Mouse (Mus musculus) kidney, postnatal 36 days (tissue): Measurements from ENCODE around the gene Ilf2.

Experiments
- DNase-seq, 2 experiments: peaks; one replicate each; pipeline ENCODE4 v3.0.0; 2021 to 2022; ENCODE audit warnings: mixed read lengths in 2 of 2

Gene Ilf2

DNA sequence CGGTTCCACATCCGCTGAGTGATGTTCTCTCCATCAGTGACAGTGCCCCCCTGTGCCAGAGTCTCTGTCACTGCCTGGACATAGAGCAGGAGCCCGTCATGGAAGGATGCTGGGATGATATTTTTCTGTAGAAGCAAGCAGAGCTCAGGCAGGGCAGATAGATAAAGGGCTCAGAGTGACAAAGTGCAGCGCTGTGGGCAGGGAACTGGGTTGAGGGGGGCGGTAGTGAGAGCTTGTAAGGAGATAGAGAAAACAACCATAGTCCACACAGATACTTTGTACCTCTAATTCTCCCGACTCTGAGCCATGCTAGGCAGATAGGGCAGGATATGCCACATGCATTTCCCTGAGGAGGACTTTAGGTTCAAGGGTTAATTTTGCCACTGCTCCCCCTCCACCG is 13.3 kb upstream of the Ilf2 start:
- no peak for DNase-seq

DNA sequence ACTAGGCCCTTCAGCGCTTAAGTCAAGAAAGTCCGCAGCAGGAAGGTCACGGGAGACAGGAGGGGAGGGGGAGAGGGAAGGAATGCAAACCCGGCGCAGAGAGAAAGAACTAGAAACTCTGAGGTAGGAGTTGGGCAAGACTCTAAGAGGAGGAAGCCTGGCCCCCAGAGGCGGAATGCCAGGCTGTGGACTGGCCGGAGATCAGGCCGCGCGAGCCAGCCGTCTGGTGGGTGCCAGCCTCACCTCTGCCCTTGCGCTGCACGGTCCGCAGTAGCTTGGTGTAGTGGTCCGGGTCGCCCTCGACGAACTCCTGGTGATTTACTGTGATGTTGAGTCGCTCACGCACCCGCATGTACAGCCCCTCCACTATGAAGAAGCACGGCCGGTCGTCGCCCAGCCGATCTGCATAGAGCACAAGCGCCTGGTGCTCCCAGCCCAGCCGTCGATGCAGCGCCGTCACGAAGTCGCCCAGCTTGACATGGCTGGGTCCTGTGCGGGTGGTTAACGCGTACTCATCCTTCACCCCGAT is 11.3 kb upstream of the Ilf2 start:
- DNase-seq: peak; percentile 27 to 49

DNA sequence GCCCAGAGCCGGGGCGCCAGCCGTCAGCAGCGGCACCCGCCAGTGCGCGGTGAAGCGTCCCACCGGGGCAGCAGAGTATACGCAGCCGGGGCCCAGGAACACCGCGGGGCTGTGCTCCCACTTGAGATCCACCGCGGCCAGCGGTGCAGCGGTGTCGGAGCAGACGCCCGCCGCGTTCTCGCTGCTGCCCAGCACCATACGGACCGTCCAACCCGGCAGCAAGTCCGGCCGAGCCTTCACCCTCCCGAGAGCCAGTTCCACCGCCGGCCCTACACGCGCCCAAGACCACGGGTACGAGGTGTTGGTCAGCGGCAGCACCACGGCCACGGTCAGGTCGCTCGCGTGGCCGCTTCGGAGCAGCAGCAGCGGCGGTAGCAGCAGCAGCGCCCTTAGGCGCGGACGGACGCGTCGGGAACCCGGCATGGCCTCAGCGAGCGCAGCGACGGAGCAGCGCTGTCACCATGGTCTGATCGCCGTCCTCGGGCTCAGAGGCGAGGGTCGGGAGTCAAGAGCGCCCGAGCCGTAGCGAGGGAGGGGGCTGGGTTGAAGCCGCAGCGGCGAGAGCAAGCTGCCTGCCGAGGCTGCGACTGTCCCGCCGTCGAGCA is 10.7 kb upstream of the Ilf2 start:
- peak in 1 of 2 experiments; percentile 51 for DNase-seq

DNA sequence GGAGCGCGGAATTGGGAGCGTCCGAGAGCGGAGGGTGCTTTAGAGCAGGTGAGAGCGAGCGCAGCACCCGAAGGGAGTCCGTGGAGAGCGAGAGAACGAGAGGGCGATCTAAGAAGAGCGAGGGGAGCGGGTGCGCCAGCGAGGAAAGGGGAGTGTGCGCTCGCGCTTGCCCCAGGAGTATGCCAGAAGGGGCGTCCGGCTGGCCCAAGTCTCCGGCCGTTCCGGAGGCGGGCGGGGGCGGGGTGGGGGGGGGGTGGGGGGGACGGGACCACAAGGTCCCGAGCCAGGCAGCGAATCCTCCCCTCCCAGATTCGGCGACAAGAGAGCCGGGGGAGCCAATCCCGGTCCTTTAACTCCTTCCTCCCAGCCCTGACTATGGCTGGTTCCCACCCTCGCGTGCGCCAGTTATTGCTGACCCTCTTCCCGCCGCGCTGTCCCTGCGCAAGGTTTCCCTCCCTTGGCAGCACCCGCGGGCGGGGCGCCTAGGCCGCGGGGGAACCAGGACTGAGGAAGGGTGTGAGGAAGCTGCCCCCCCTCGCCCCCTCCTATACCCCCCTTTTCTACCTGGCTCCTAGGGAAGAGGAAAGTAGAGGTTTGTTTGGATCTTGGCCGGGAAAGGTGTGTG is 10.1 kb upstream of the Ilf2 start, which contains the start of gene Npr1:
Gene Npr1 (minus strand): TSS at position 181 of the 625 bp plus-strand sequence.
- DNase-seq: peak; percentile 69 to 72

DNA sequence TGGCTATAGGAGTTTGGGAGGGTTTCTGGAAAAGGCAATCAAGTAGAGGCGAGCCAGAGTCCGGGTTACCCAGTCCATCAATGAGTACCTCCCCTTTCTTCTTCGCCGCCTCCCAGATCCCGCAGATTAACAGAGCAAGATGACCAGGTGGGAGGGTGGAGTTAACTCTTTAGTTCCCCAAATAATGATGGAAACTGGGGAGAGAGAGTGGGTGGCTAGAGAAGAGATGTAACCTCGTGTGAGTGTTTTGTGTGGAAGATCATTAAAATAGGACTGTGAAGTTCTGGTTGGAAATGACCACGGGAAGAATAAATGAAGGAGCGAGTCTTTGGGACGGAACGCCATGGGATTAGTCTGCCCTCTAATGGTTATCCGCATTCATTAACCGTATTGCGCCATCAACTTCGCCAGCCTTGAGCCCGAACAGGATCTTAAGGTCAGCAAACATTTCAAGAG is 9.6 kb upstream of the Ilf2 start:
- peak; percentile 76 to 79 for DNase-seq

DNA sequence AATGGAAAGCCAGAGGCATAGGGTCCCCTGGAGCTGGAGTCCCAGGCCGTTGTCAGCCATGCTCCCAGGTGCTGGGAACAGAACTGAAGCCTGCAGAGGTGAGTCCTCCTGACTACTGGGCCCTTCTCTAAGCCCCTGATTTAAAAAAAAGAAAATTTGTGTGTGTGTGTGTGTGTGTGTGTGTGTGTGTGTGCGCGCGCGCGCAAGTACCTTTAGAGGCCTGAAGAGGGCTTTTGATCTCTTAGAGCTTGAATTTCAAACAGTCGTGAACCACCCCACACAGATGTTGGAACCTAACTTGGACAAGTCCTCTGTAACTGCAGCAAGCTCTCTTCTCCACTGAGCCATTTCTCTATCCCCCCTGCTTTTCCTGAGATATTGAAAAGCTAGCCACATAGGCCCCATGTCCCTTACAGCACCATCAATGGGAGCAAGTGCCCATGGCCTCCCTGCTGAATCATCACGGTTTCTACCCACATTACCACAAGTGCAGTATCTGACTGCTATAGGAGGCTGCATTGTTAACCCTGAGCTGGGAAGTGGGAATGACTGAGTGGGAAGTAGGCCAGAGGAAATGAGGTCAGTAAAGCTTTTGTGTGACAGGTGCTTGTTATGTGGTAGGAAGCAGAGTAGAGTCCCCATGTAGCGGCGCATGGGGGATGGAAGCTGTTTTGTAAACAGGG is 8.2 kb upstream of the Ilf2 start:
- DNase-seq: no peak

DNA sequence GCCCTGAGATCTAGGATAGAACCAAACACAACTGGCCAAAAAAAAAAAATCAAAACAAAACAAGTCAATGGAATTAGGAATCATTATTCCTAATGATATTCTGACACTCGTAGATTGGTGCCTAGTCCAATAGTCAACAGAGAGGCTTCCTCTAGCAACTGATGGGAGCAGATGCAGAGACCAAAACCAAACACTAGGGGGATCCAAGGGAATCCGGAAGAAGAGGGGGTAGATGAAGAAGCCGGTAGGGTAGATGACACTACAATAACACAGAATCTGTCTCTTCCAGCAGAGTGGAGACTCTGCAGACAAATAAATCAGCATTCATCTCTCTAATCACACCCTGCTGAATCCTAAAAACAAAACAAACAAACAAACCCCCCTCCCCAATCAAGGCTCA is 3.7 kb upstream of the Ilf2 start:
- DNase-seq: peak; percentile 65 to 77

DNA sequence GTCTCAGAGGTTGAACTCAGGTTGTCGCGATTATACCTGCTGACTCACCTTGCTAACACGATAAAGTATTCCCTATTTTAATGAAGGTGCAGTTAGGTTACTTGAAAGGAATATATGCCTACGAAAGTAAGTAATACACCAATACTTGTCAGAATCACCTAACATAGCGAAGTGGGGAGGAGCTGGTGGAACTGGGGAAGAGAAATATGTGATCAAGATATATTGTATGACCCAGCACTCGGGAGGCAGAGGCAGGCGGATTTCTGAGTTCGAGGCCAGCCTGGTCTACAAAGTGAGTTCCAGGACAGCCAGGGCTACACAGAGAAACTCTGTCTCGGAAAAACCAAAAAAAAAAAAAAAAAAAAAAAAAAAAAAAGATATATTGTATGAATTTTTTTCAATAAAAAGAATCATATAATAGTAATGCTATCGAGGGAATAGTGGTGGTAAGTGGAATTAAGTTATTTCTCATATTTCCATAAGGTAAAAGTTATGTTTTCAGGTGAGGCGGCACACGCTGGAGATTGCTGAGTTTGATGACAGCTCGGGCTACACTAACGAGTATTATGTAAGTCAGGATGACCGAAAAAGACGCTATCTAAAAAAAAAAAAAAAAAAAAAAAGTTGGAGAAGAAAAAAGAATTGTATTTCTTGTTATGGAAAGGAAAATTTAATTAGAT is 635 bp upstream of the Ilf2 start:
- DNase-seq: no peak

DNA sequence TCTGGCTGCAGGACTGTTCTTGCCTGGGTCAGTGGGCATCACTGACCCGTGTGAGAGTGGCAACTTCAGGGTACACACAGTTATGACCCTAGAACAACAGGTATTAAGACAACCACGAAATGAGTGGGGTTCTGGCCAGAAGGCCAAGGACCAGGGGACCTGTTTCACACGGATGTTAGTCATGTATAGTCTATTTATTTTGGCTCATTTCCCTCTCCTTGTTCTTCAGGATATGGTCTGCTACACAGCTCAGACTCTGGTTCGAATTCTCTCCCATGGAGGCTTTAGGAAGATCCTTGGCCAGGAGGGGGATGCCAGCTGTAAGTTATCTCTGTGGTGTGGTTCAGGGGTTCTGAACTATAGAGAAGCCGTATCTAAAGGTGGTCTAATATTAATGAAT is 11.1 kb downstream of the Ilf2 start:
- peak; percentile 40 to 49 for DNase-seq

DNA sequence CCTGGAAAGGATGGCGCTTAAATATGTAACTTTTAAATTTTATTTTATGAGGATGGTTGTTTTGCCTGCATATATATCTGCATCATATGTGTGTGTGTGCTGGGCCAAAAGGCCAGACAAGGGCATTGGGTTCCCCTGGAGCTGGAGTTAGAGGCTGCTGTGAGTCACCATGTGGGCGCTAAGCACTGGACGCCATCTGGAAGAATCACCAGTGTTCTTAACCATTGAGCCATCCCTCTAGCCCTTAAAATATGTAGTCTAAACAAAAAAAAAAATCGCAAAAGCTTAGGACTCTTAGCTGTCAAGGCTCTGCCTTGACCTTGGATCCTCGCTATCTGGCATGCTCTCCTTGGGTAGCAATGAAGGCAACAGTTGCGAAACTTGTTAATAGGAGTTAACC is 12.7 kb downstream of the Ilf2 start:
- DNase-seq: no peak

DNA sequence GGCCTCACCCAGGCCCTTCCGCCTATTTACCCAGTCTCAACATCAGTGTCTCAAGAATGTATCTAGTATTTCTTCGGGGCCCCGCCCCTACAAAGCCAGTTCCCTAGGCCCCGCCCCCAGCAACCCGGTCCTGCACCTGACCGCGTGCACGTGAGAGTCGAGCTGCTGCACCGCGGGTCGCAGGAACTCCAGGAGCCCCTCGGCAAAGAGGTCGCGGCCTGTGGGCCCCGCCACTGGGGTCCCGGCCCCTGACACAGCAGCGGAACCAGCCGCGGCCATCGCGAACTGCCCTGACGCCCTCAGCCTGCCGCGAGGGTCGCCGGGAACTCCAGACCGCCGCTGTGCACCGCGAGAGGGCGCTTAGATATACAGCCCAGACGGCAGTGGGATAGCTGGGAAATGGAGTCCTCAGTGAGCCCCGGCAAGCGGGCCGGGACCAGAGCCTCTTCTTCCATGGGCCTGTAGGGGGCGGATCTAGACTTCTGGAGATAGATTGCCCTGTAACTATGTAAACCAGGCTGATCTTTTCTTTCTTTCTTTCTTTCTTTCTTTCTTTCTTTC is 14.8 kb downstream of the Ilf2 start, which contains the start of gene Snapin:
Gene Snapin (minus strand): TSS at position 338 of the 561 bp plus-strand sequence.
- peak; percentile 97 to 98 for DNase-seq

DNA sequence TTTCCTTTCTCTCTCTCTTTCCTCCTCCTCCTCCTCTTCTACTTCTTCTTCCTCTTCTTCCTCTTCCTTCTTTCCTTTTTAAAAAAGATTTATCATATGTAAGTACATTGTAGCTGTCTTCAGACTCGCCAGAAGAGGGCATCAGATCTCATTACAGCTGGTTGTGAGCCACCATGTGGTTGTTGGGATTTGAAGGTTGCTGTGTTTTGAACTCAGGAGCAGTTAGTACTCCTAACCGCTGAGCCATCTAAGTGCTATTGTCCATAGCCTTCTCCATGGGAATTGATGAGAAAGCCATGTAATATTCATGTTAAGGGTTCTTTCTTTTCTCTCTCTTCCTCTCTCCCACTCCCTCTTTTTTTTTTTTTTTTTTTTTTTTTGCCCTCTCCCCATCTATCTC is 15.4 kb downstream of the Ilf2 start:
- peak; percentile 52 to 61 for DNase-seq

DNA sequence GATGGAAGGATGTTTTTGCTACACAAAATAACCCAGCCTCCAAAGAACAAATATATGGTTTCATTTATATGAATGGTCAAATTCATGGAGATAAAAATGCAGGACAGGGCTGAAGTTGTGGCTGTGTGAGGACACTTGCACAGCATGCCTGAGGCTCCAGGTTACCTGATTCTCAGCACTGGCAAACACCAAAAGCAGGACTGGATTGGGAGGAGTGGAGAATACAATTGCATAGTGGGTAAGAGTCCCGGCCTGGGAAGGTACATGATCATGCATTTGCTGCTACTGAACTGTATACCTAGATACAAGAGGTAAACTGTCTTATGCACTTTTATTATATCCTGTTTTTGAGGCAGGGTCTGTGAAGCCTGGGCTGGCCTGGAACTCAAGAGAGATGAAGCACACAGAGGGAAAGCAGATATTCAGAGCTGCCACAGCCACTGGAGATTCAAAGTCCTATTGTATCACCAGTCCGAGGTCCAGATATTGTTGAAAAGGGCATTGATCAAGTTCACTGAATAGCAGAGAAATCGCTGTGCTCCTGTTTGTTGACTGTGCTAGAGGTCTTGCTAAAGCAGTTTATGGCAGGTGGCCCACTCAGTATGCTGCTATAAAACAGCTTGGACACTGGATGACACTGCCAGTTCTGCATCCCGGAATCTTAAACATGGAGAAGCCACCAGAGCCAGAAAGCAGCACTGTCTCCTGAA is 18.1 kb downstream of the Ilf2 start:
- no peak for DNase-seq

DNA sequence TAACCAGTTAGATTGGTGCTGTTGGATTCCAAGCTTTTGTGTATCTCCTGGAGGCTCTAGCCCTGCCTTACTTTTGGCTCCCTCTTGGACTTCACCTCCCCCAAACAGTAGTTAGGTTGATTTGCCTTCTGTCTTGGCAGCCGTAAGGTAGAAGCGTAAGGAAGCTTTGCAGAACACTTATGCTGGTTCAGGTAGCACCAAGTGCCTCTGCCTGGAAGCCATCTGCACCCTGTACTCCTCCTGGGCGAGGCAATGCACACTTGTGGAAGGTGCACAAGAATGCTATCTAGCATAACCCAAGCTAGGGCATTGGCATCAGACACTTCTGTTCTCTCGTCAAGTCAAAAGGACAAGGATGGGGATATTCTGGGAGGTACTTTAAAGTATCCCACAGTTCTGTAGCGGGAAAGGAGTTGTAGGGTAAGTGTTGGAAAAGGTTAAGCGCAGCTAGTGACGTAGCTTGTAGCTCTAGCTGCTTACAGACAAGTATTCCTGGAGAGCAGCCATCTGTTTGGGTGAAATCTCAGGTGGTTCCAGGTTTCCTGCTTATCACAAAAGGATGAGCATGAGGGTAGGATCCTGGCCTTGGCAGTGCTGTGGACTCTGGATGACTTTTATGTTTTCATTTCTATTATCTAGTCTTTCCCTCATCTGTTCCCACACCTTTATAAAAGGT is 20.1 kb downstream of the Ilf2 start:
- no peak for DNase-seq

DNA sequence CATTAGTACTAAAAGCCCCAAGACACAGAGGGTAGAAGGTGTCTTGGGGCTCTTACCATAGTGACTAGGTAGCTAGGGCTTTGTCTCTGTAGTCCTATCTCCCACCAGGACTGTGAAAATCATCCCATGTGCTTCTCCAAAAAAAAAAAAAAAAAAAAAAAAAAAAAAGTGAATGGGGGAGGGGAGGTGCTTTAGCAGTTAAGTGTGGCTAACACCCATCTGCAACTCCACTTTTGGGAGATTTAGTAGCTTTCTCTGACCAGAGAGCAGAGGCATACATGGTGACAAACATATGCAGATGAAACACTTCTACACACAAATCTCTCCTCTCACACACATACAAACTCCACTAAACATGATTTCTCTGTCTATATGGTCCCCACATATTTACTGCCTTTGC is 21.7 kb downstream of the Ilf2 start:
- no peak for DNase-seq

DNA sequence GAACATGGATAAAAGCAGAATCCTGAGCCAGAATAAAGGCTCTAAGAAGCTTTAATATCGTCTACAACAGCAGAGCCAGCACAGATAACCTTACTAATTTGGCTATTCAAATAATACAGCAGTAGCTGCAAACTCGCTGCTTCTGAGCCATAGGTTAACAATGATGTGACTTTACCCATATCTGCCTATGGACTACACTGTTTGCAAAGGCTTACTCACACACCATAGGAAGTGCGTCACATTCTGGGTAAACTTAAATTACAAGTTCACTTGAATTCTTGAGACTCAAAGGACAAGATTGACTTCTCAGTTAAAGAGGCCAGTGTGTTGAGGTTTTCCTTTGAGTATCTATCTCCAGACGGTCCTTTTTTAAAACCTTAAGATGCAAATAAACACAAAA is 27.5 kb downstream of the Ilf2 start:
- no peak for DNase-seq

DNA sequence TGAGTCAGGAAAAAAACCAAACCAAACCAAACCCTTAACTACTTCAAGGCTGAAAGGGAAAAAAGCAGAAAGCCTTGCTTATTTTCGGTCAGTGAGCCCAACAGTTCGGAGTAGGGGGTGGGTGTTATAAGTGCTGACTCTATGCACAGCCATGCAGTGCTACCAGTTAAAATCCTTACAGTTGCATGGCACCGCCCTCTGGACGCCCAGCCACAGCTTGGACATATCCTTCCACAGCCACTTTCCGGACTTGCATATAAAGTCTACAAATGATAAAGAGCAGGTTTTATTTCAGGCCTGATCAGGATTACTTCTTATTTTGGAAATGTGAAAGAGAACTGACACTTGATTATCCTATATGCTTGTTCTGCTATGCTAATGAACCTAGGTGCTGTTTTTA is 29.3 kb downstream of the Ilf2 start:
- DNase-seq: no peak

DNA sequence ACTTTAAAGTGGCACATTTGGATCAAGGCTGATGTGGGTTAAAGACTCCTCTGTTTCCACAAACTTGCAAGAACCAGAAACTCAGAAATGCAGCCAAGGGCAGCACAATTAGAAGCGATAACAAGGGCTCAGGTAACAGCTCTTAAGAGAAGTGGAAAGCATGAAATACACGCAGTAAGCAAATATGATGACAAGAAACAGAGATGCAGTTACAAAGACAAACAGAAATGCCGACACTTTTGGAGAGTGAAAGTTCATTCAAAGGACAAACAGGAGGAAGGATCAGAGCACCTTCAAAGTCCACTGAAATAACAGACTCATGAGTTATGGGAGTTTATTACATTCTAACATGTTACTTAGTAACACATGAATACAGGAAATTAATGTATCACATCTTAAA is 30.4 kb downstream of the Ilf2 start:
- DNase-seq: no peak

DNA sequence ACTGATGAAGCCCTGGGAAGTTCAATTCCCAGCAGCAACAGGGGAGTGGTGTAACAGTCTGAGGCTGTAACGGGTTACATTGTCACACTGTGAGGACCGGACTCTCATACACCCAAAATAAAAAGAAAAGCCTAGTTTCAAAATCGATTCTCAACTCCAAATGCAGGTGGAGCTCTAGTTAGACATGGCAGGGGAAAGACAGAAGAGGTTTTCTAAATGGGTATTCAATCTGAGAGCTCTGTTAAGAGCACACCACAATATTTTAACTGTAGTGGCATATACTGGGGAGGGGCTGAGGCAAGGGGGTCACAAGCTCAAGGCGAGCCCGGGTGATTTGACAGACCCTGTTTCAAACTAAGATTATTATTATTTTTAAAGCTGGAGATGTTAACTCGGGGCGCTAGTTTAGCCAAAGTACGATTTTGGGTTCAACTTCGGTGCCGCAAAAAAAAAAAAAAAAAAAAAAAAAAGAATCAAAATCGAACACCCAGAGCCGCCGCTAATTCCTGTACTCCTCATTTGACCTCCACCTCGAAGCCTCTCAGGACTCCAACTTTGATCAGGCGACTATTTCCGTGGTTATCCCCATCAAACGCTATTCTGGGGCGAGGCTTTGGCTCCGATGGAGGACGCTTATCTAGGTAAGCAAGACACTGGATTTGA is 32.5 kb downstream of the Ilf2 start:
- DNase-seq: no peak

DNA sequence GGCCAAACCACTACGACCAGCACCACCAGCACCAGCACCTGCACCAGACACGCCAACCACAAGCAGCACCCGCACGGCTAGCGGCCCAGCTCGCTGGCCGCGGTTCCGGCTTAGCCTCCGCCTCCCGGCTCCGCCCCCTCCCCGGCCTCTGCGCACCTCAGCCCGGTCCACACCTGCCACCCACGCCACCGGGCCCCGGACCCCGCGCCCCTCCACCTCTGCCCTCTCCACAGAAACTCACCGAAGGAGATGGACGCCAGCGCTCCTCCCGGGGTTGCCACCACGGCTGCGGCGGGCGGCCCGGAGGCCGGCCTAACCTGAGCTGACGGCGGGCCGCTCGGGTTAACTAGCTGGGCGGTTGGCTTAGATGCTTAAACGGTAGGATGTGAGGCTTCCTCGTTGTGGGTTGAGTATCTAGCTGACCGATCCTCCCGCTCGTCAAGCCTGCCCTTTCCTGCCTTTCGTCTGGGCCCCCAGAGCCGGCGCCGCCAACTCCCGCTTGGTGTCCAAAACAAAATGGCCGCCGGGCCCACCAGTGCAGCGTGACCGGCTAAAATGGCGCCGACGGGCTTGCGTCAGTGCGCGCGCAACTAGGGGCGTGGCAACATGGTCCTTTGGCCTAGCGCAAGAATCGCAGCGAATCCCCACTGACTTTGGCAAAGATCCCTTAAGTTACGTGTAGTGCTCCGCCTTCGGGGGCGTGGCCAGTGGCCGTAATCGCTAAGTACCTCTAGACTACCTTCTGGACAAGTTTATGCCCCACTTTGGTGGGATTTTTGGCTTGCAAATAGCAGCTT is 33.2 kb downstream of the Ilf2 start, which contains the start of gene Chtop:
Gene Chtop (minus strand): TSS at position 549 of the 797 bp plus-strand sequence.
- DNase-seq: peak; percentile 100
